Comparison of ENCODE assay signal across 8 mouse cellular contexts in genomic region chr2:3715424-3715823, GRCm38 (mm10).
DNase-seq lines count a peak whose midpoint lies in the region; ATAC-seq and TF ChIP-seq lines count a peak whose summit lies in the region.

No protein-coding gene starts in this region.

- H3K4me2 ChIP-seq in forebrain, embryonic 12.5 days: peak overlapping the region; percentile 22
- H3K4me2 ChIP-seq in forebrain, embryonic 11.5 days (ENCODE audit: low read depth, low read length, severe bottlenecking): no peak overlapping the region
- peak overlapping the region; percentile 15; the same call in 1 of the 2 replicates for H3K4me2 ChIP-seq in liver, embryonic 16.5 days (ENCODE audit: low read depth, low read length)

- no peak overlapping the region for H3K9ac ChIP-seq in forebrain, embryonic 12.5 days
- H3K9ac ChIP-seq in forebrain, embryonic 11.5 days (ENCODE audit: low read length): no peak overlapping the region
- peak overlapping the region; percentile 2; the same call in 1 of the 2 replicates for H3K9ac ChIP-seq in liver, embryonic 16.5 days (ENCODE audit: low read depth, low read length)

- peaks cover 38% of the 10 kb centered on the region for H3K4me1 ChIP-seq in forebrain, embryonic 12.5 days
- H3K4me1 ChIP-seq in forebrain, embryonic 11.5 days (replicated peaks; ENCODE audit: control insufficient read depth, insufficient read depth, low read length): peaks cover 7% of the 10 kb centered on the region
- H3K4me1 ChIP-seq in spleen, adult 2 months (ENCODE audit: control insufficient read depth, insufficient read depth, insufficient read length): peaks cover 28% of the 10 kb centered on the region
- peaks cover 20% of the 10 kb centered on the region for H3K4me1 ChIP-seq in liver, embryonic 16.5 days (ENCODE audit: control insufficient read depth, low read depth, low read length)

- no peaks in the 10 kb centered on the region for H3K9me3 ChIP-seq in forebrain, embryonic 12.5 days
- no peaks in the 10 kb centered on the region for H3K9me3 ChIP-seq in forebrain, embryonic 11.5 days (ENCODE audit: control insufficient read depth, low read length)
- H3K9me3 ChIP-seq in liver, embryonic 16.5 days (replicated peaks; ENCODE audit: control insufficient read depth, low read length): no peaks in the 10 kb centered on the region

- no peak for TF ChIP-seq POLR2A in spleen, adult 2 months (IDR thresholded peaks at IDR 0.05; ENCODE audit: low read depth, low read length)

- no peak for ATAC-seq in forebrain, embryonic 12.5 days (ENCODE audit: low FRiP score)
- ATAC-seq in forebrain, embryonic 11.5 days (replicated peaks; ENCODE audit: low FRiP score): no peak
- no peak for ATAC-seq in liver, embryonic 16.5 days (ENCODE audit: low read depth)

- H3K27ac ChIP-seq in forebrain, embryonic 12.5 days: peak overlapping the region; percentile 31; the same call in 1 of the 2 replicates
- H3K27ac ChIP-seq in forebrain, embryonic 11.5 days (ENCODE audit: low read depth, low read length): no peak overlapping the region
- peak overlapping the region; percentile 61 for H3K27ac ChIP-seq in spleen, adult 2 months (ENCODE audit: insufficient read depth, low read length)
- H3K27ac ChIP-seq in liver, embryonic 16.5 days (ENCODE audit: low read length): no peak overlapping the region

- DNase-seq in forebrain, embryonic 11.5 days (ENCODE audit: low spot score): no peak
- DNase-seq in spleen, adult 2 months (ENCODE audit: low read depth in 1 of 2, low spot score in 2 of 2): no peak
- no peak for DNase-seq in spleen, adult 12 weeks (ENCODE audit: low spot score)
- peak; percentile 53 for DNase-seq in thymus, postnatal 0 days (ENCODE audit: low spot score)
- DNase-seq in kidney, adult 11 months: no peak
- no peak for DNase-seq in ovary, postnatal 36 days (ENCODE audit: low spot score)

- no peak for TF ChIP-seq CTCF in spleen, adult 2 months (IDR thresholded peaks at IDR 0.05; ENCODE audit: extremely low read depth, insufficient read depth, insufficient read length, insufficient replicate concordance)

- H3K27me3 ChIP-seq in forebrain, embryonic 12.5 days: no peaks in the 10 kb centered on the region
- no peaks in the 10 kb centered on the region for H3K27me3 ChIP-seq in forebrain, embryonic 11.5 days (ENCODE audit: control insufficient read depth, insufficient read depth, low read length)
- no peaks in the 10 kb centered on the region for H3K27me3 ChIP-seq in spleen, adult 2 months (ENCODE audit: control insufficient read depth, insufficient read depth, low read length)
- H3K27me3 ChIP-seq in liver, embryonic 16.5 days (ENCODE audit: control insufficient read depth, insufficient read depth, low read depth, low read length): peaks cover 5% of the 10 kb centered on the region; the same call in 1 of the 2 replicates

- H3K4me3 ChIP-seq in forebrain, embryonic 12.5 days (replicated peaks): no peak overlapping the region
- no peak overlapping the region for H3K4me3 ChIP-seq in forebrain, embryonic 11.5 days (ENCODE audit: low read depth, low read length)
- peak overlapping the region; percentile 49 for H3K4me3 ChIP-seq in spleen, adult 2 months (ENCODE audit: extremely low read depth, insufficient read depth, insufficient read length)
- H3K4me3 ChIP-seq in liver, embryonic 16.5 days (ENCODE audit: low read depth, low read length): peak overlapping the region; percentile 30

- no peaks in the 10 kb centered on the region for H3K36me3 ChIP-seq in forebrain, embryonic 12.5 days (replicated peaks)
- H3K36me3 ChIP-seq in forebrain, embryonic 11.5 days (ENCODE audit: control insufficient read depth, insufficient read depth, low read length): no peaks in the 10 kb centered on the region
- no peaks in the 10 kb centered on the region for H3K36me3 ChIP-seq in spleen, adult 2 months (ENCODE audit: control insufficient read depth, insufficient read depth, low read length)
- H3K36me3 ChIP-seq in liver, embryonic 16.5 days (ENCODE audit: control insufficient read depth, insufficient read depth): no peaks in the 10 kb centered on the region

- WGBS in forebrain, embryonic 12.5 days: 71% methylated on average over 3 of the region's 3 CpGs
- WGBS in forebrain, embryonic 11.5 days: 80% methylated on average over 3 of the region's 3 CpGs
- 3% methylated on average over 3 of the region's 3 CpGs for WGBS in spleen, adult 2 months
- 18% methylated on average over 3 of the region's 3 CpGs for WGBS in liver, embryonic 16.5 days (ENCODE audit: insufficient replicate concordance)

Comparison
In these comparisons a context has a peak if more than half of its experiments do, and no peak if none do; other contexts are left out.
1. H3K27ac ChIP-seq: peak in forebrain, embryonic 12.5 days (single experiment) and spleen, adult 2 months (single experiment); none in forebrain, embryonic 11.5 days (single experiment) and liver, embryonic 16.5 days (single experiment).
2. H3K4me3 ChIP-seq: peak in spleen, adult 2 months (single experiment) and liver, embryonic 16.5 days (single experiment); none in forebrain, embryonic 12.5 days (single experiment) and forebrain, embryonic 11.5 days (single experiment).